Mouse (Mus musculus) adrenal gland, adult 8-10 months (tissue): ENCODE results near the gene Rapgef6. TPM values are rescaled to one million over a fixed set of nuclear protein-coding genes. Genes with fewer than 3 reads are reported as not detected.

Source experiments
- DNase-seq: peaks from one replicate; pipeline ENCODE4 v3.0.0; 2022
- microRNA-seq, 2 experiments: library from miRNA; unstranded; fragments of <30 nt; microRNA quantifications; one replicate each; pipeline ENCODE4 v1.2.0; 2022
- total RNA-seq, 4 experiments: library from RNA; stranded (reverse); gene quantifications; 2 replicates each; pipeline ENCODE4 v1.2.4; 2022

Rapgef6 gene
- total RNA-seq, 4 experiments from 2014 or later: 26.5 to 40.6 (median 34.5) TPM

GRCm38 (mm10) chr11:54736903-54737302, 214.3 kb downstream of the Rapgef6 start:
- DNase-seq: no peak

GRCm38 (mm10) chr11:54739012-54739750, 216.5 kb downstream of the Rapgef6 start:
- no peak for DNase-seq

GRCm38 (mm10) chr11:54741330-54741729, 218.7 kb downstream of the Rapgef6 start:
- DNase-seq: no peak

- DNase-seq: no peak
Measured at GRCm38 (mm10) chr11:54744231-54744630, 221.6 kb downstream of the Rapgef6 start.

Small RNA genes within 50 kb of the gene (microRNA-seq; reads per million reads assigned to microRNA genes)
- gene Gm26116: 0 reads per million in 2 experiments

Other genes starting within 250 kb of the Rapgef6 start
- gene Acsl6, start 219.0 kb upstream of the Rapgef6 start, total RNA-seq: 10 to 100 TPM in 1 of 4 experiments, 1 to 10 TPM in 3; 8.0 to 11.3 (median 8.6) TPM
- not detected for gene Meikin, start 152.2 kb upstream of the Rapgef6 start, total RNA-seq
- gene Fnip1, start 84.6 kb upstream of the Rapgef6 start, total RNA-seq: 10 to 100 TPM; 26.4 to 34.7 (median 30.6) TPM